Mouse (Mus musculus): Measurements from ENCODE around the gene Mllt10.
"Not testable (repeated sequence)": the region's sequence is repeated elsewhere in the genome, so short reads cannot be mapped to it uniquely, and the experiment has no call there.

Mllt10 gene

DNA sequence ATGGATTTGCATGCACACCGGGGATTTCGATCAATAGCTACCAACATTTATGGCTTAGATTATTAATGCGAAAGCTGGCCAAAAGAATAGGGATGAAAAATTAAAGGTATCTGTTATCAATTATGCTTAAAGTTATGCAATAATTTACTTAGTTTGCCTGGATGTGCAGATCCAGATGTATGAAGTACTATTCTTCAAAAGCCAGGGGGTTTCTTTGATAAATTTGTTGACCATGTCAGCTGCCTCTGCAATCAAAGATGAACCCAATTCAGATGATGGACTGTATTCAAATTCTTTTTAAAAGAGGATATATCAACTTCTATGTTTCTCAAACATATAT is 3.2 kb upstream of the Mllt10 start:
- DNase-seq (ENCODE audit: low spot score) = no peak

DNA sequence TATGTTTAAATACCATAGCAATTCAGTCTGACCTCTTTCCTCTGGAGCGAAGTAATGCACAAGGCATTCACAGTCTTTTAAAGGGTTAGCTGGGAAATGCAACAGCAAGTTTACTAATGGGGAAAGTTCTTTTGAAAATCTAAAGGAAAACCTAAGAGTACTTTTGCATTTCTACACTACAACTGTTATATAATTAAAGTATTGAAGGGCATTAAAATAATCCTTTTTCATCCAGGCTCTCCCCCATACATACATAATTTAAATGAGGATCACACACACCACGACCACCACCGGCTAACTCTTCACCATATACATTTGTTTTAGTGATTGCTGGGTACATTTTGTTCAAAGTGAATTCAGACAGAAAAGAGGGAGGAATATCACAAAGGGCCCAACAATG is 2.5 kb upstream of the Mllt10 start:
- DNase-seq (ENCODE audit: low spot score) = no peak

DNA sequence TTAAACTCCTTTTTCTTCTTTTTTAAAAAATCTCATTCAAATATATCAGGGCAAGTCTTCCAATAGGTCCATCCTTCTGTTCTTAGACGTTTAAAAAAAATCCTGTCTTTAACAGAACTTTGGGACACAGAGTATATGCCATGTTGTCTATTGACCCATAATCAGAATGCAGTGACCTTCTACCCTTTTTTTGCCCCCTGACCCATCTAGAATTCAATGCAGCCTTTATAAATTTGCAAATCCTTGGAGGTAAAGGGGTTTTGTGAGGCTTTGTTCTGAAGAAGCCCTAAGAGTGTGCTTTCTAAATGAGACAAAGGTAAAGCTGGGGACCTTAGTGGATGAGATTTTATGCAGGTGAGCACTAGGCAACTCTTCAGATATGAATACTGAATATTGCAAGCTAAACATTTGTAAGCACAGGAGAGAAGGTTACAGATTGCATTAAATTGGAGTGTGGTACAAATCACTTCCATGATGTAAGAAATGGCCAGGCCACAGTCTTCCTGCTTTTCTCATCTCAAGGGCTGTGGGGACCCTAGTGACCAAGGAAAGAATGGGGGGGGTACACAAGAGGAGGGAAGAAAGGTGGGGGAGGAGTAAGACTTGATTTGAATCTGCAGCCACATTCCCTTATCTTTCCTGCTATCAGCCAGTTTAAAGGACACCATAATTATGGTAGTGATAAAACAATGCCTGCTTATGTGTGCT is 1.6 kb upstream of the Mllt10 start:
- no peak for DNase-seq (ENCODE audit: low spot score)

DNA sequence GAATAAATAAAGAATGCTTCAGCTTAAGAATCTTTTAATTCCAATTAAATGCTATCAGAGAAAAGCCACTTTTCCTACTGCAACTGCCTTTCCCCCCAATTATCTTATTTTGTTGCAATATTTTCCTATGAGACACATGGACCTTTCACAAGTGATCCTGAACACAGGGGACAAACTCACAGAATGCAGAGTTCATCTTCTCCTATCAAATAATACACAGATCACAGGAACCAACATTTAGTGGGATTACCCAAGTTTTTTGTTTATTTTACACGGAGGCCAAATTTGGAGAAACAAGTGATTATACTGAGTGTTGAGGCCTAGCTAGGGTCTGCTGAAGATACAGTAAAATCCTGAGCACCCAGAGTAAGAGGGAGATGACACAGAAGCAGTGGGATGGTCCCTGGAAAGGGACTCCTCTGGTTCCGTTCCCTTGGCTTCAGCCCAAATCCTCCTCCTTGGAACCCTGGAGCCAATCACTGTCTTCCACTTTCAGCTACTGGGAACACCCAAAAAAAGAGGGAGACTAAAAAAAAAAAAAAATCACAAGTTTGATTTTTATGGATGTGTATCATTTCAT is 996 bp upstream of the Mllt10 start:
- peak; percentile 52 for DNase-seq (ENCODE audit: low spot score)

DNA sequence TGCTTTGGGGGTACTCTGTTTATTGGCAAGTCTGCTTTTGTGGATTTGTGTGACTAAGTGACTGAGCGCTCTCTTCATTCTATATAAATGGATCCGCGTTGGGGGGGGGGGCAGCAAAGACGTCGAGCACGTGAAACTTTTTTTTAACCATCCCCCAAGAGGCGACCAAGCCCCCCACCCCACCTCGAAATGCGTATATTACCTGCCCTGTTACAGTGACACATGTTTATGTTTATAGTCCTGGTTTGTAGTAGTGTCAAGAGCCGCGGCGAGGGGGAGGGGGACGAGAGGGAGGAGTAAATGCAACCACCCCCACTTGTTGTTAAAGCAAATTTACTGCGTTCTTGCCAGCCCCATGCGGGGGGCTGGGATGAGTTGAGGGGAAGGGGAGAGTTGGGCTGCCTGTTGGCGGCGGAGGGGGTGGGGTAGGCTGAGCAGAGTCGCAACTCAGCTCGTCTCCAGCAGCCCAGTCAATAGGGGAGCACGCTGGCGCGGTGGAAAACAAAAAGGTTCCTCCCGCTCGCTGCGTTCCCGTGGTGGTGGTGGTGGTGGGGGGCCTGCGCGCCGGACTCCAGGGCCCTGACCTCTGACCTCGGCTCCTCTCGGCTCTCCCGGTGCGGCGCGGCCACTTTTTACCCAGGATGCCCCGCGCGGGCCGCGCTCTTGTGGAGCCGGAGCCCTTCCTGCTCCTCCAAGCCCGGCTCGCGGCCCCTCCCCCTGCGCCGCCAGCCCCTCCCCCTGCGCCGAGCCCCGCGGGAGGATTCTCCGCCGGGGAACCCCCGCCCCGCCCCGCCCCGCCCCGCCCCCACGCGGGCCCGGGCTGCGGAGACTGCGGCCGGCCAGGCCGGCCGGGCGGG is 1.1 kb downstream of the Mllt10 start:
- DNase-seq (ENCODE audit: low spot score) = peak; percentile 93

DNA sequence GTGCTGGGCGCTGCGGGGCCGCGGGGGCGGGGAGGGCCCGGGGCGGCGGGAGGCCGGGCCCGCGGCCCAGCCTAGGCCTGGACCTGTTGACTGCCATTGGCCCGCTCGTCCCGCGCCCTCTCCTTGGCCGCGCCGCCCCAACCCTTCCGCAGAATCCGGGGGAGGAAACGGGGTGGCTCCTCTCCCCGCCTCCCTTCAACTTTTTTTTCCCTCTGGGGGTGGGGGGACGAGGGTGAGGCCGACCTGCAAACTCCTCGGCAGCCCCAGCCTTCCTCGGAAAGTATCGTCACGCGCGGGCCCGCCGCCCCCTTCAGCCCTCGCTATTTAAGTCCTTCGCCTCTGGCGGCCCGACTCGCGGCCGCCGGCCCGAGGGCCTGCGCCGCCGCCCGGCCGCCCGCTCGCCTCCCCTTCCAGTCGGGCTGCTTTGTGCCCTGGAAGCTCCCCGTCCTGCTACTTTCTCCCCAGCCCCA is 1.8 kb downstream of the Mllt10 start:
- peak; percentile 93 for DNase-seq (ENCODE audit: low spot score)

DNA sequence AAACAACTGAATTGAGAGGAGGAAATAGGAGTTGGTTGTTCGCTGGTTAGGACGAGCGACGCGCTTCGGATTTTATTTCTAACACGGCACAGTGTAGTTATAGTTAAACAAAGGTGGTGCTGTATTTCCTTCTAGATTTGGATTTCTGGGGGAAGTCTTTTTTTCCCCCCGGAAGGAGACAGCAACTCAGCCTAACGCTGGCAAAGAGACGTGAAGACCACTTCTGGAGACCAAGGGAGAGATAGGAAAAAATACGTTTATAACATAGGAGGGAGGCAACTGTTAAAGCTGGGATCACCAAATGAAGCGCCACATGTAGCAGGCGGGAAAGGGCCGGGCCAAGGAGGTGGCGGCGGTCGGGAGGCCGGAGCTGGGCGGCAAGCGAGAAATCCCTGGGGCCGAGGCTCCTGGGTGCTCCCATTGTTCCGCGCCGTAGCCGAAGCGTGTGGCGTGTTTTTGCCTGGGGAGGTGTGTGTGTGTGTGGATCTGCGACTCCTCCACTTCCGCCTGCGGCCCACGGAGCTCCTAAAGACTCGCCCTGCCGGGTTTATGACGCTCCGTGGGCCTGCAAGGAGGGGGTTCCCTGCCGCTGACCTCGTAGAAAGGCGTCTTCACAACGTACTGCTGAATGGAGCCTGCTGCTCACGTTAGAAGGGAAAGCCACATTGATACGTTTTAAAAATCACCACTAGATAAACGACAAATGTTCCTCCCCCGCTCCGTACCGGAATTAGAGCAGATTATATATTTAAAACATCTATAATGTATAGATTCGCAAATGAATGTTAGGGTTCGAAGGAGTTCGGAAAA is 2.5 kb downstream of the Mllt10 start:
- DNase-seq (ENCODE audit: low spot score) = peak; percentile 60

DNA sequence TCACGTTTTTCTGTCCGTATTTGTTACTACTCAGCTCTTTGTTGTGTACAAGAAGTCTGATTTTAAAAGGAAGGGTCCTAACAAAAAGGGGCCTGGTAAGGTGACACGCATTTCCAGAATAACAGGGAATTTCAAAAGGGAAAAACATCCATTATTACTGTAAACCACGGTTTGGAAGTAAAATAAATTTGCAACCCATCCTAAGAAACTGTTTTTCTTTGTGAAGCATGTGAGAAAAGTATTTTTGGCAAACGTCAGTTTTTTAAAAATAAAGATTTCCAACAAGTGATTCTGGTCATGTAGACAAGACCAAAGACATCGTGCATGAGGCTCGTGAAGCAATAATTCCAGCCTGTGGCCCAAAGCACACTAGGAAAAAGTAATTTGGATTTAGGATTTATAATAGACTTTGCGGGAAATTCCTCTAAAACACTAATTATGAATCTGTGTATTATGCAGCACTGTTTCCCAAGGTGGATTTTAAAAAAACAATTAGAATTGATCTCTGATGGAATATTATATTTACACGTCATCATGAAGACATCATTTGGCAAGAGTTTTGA is 3.2 kb downstream of the Mllt10 start:
- no peak for DNase-seq (ENCODE audit: low spot score)

DNA sequence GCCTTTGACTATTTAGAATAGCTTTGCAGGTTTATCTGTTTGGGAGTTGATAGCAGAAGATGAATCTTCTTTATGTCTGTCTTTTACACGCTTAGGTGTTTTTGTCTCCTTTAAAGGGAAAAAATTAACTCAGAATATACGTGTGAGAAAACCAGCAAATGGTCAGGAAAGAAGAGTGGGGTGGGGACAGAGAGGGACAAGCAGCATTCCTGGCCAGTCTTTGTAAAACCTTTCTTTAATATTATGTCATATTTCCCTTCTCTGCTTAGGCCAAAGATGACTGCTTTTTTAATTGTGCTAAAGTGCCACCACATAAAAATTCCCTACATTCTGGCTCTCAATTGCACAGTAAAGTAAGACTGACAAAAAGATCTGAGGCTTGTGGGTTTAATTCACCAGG is 4.0 kb downstream of the Mllt10 start:
- no peak for DNase-seq (ENCODE audit: low spot score)

DNA sequence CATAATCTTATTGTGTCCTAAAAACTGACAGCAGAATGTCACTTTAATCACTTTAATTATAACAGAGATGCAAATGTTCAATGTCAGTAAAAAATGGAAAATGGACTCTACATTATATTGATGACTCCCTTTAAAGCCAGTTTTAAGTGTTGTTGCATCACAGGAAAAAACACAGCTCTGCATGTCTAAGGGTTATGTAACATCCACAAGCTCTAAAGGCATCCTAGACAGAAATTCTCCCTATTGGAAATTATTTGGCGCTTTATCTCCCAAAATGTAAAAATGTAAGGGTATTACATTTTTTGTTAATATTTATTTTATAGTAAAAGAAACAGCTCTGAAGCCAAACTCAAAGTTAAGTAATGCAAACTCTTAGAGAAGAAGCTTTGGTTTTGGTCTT is 4.9 kb downstream of the Mllt10 start:
- DNase-seq (ENCODE audit: low spot score) = no peak

DNA sequence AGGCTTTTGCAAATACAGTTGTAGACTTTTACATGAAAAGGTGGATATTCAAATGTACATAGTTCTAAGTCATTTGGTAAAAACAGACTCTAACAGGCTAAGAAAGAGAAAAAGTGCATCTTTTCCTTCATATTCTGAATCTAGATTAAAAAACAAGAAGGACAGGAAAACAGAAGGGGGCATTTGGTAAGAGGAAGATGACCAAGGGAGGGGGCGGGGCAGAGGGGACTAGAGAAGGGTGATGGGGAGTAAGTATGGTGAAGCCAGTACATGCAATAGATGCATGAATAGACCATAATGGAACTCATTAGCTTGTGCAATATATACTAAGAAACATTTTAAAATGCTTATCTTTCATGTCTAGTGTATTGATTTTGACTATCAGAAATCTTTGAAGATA is 5.4 kb downstream of the Mllt10 start:
- no peak for DNase-seq (ENCODE audit: low spot score)

DNA sequence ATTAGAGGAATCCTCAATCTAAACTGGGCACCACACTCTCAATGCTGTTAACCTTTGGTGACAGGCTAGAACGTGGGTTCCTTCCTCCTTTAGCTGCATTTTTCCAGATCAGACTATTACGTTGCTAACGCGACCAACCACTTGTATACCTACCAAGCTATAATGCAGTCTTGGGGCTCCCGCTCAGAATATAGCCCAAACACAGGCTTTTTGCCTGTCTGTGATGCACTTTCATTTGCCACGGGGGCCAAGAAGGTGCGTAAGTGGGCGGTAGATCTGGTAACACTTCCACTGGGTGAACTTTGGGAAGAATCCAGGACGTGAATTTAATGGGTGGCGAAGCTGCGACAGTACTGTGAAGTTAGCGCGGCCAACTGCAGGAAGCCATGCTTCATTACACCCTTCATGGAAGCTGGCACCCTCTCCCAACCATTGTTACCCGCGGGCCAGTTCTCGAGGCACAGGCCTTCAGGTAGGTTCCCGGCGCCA is 8.8 kb downstream of the Mllt10 start:
- peak; percentile 75 for DNase-seq (ENCODE audit: low spot score)

DNA sequence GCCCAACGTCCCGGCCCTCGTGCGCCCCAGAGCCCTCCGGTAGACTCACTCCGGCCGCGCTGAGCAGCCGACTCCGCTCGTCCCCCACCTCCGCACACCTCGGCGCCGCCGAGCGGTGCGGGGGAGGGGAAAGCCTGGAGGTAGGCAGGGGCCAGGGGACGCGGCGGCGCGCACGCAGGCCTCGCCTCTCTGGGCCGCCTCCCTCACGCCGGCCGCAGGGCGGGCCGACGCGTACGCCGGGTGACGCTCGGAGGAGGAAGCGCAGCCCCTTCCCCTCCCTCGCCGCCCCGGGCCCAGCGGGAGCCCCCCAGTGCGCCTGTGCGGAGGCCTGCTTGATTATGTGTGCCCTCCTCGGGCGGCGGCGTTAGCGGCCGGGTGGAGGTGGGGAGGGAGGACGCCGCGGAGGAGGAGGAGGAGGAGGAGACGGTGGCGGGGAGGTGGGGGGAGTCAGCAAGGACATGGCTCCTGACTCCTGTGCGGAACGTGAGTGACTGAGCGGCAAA is 9.4 kb downstream of the Mllt10 start:
- peak; percentile 94 for DNase-seq (ENCODE audit: low spot score)

DNA sequence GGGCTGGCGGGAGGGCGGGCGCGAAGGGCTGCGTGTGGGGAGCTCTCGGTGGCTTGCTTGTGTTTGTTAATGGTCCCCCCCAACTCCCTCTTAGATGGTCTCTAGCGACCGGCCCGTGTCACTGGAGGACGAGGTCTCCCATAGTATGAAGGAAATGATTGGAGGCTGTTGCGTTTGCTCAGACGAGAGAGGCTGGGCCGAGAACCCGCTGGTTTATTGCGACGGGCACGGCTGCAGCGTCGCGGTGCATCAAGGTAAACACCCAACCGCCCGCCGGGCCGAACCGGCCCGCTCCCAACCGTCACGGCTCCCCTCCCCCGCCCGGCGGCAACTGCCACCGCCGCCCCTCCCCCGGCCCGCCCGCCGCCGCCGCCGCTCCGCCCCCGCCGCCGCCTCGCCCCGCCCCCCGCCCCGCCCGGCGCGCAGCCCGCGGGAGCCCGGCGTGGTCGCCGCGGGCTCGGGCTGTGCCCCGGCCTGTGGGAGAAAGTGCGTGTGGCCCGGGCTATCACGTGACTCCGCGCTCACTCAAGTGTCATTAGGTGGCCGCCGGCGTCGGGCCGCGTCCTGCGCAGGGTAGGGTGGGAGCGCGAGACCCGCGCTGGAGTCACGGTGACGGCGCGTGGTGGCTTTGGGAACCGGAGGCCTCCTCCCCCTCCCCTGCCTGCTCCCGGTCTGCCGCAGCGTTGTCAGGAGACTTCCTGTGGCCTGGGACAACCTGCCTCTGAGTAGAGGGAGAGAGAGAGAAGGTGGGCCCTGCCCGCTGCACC is 10.1 kb downstream of the Mllt10 start:
- DNase-seq (ENCODE audit: low spot score) = peak; percentile 66

DNA sequence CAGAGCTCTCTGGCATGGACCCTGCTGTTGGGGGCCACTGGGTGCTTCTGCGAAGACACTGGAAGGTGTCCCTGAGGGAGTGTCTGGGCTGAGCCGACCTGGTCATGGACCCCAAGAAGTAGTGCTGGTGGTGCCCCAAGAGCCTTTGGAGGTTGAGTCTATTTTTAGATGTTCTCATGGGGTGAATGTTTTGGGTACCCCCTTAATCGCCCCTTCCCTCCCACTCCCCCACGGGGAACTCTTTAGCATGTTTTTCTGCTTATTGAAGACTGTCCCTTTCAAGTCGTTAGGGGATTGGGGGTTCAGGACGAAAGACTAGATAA is 10.6 kb downstream of the Mllt10 start:
- DNase-seq (ENCODE audit: low spot score) = no peak

DNA sequence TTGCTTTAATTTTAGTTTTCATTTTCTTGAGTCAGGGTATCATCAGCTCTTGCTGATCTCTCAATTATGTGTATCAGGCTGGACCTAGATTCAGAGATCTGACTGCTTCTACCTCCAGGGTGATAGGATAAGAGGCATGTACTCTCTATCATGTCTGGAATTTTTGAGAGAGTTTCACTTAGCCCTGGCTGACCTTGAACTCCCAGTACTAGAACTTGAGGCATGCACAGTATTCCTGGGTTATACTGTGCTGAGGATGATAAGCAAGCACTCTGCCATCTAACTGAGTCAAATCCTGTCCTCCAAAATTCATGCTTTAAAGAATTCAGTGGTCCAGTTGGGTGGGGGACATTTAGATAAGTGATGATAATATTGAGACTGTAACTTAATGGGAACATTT is 11.4 kb downstream of the Mllt10 start:
- DNase-seq (ENCODE audit: low spot score) = no peak

DNA sequence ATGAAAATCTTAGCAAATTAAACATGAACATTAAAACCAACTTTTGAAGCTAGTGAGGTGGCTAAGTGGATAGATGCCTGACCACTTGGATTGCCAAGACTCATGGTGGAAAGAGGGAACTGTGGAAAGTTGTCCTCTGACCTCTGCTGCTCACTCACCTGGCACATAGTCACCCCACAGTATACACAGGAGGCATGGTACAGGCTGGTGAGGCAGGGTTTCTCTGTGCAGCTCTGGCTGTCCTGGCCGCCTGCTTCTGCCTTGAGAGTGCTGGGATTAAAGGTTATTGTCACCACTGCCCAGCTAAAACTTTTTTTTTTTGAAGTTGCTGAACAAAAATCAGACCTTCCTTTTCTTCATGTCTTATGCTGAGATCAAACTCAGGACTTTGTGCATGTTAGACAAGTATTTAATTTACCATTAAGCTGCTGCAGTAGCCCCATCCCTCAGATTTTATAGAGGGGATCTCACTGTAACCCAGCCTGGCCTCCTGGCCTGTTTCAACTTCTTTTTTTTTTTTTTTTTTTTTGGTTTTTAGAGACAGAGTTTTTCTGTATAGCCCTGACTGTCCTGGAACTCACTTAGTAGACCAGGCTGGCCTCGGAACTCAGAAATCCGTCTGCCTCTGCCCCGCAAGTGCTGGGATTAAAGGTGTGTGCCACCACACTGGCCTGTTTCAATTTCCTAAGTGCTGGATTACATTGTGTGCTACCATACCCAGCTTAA is 13.2 kb downstream of the Mllt10 start:
- no peak for DNase-seq (ENCODE audit: low spot score)

DNA sequence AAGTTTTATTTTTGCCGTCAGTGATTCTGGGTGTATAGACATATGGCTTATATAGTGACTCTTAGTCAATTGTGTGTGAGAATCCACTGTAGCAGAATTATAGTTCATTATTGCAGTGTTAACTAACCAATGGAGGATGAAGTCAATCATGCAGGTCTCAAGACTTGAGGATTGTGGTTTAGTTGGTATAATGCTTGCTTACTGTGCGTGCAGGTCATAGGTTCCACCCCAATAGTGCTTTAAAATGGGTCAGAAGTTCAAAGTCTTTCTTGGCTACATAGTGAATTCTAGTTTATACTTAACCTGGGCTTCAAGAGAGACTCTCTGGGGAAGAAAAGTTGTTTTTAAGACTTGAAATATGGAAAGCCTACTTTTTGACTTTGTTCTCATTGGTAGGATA is 16.9 kb downstream of the Mllt10 start:
- DNase-seq (ENCODE audit: low spot score) = no peak

DNA sequence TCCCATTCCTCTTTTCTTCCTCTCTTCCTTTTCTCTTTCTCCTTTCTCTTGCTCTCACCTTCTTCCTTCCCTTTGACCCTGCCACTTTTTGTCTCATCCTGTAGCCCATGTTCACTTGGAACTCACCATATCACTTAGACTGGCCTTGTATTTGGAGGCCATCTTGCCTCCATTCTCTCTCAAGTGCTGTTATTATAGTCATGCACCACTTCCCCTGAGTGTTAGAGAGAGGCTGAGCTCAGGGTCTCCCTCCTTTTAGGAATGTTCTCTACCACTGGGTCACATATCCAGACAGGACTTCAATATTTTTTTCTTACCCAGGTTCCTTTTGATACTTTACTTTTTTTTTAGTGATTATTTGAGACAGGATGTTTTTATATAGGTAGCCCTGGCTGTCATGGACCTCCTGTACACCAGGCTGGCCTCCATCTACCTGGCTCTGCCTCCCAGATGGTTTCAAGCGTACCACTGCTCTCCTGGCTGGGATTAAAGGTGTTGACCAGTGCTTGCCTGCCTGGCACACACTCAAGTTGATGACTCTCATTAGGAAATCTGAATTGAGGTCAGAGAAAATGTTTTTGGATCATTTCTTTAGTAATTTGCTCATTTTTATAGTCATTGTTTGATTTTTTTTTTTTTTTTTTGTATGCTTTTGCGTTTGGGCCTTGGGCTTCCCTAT is 25.3 kb downstream of the Mllt10 start:
- no peak for DNase-seq (ENCODE audit: low spot score)

DNA sequence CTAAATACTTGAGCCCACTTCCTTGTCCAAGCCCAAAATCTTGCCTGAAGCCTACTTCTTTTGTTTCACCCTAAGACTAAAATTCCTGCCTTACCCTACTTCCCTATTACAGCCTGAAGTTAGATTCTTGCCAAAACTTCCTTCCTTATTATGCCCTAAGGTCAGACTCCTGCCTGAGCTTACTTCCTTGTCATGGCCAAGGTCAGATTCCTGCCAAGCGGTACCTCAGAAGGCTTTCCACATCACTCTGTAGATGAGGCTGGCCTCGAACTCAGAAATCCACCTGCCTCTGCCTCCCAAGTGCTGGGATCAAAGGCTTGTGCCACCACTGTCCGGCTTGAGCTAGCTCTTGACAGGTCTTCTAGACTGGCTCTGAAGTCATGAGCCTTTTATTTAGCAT is 32.7 kb downstream of the Mllt10 start:
- not testable (repeated sequence) for DNase-seq (ENCODE audit: low spot score)
